Mouse (Mus musculus) heart, postnatal 4 days (tissue): Measurements from ENCODE around the gene Rgs8. TPM values are rescaled to one million over a fixed set of nuclear protein-coding genes. Genes with fewer than 3 reads are reported as not detected.

ENCODE experiments used
- DNase-seq: peaks from one replicate; pipeline ENCODE4 v3.0.0; 2021
- total RNA-seq, 2 experiments: library from RNA; stranded (reverse); gene quantifications; 2 replicates each; pipeline ENCODE4 v1.2.3; 2021

Gene Rgs8
- total RNA-seq, 2 experiments from 2014 or later, result 0.09 TPM; not detected in 1

DNA sequence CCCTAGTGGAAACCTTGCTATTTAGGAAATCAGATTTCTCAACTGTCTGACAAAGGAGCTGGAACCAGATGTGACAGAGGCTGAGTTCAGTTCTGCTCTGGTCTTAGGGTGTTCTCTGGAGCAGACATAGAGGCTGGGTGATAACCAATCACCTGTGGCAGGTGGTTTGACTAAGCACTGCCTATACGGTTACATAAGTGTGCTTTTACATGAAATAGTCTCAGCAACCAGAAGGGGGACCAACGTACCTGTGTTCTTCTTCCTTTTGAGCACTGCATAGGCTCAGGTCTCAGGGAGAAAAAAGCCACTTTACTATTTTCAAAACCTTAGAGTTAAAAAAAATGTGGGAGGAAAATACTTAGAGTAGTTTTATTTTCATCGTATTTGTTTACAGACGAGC, 22.8 kb downstream of the Rgs8 start:
- DNase-seq, result no peak

DNA sequence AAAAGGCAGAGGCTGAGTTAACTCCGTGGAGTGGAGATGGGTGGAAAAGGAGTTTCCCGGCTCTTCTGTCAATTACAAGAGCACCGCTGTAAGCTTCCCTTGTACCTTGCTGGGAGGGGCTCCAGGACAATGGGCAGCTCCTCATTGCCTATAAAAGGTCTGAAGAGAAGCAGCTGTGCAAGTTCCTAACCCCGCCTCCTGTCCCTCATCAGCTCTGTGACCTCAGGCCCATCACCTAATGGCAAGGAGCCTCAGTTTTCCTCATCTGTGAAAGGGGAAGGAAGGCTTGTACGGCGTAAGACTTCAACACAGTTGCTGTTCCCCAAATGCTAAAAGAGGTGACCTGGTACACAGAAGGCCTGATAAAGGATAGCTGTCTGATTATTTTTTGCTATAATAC, 24.8 kb downstream of the Rgs8 start:
- no peak for DNase-seq

DNA sequence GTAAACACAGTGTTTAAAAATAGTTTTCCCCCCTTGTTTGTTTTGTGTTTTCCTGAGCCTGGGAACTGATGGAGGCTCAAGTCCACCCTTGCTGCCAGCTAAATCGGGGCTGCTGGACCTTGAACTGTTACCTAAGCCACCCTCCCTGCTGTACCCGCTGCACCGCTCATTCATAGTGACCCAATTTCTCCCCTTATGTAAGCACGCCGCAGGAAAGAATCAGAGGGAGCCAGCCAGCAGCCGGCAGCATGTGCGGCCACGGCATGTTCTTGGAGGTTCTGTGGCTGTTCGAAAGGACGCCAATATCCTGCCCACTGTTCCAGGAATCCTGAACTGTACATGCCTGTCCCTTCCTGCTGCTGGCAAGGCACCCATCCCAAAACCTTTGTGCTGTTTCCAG, 26.3 kb downstream of the Rgs8 start:
- peak; percentile 22 for DNase-seq

DNA sequence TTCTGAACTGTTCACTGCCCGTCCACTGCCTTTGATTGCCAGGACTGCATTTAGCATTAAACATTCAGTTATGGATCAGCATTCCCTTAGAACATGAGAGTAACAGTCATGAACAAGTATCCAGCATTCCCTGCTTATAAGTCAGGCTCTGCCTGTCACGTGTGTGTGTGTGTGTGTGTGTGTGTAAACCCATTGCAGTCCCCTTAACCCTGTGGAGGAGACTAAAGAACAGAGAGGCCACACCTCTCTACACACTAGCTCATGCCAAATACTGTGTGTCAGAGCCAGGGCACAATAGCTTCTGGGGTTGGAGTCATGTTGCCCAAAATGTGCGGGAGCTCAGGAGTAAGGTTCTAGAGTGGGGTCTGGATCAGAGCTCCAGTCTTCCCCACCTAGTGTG, 26.8 kb downstream of the Rgs8 start:
- no peak for DNase-seq

DNA sequence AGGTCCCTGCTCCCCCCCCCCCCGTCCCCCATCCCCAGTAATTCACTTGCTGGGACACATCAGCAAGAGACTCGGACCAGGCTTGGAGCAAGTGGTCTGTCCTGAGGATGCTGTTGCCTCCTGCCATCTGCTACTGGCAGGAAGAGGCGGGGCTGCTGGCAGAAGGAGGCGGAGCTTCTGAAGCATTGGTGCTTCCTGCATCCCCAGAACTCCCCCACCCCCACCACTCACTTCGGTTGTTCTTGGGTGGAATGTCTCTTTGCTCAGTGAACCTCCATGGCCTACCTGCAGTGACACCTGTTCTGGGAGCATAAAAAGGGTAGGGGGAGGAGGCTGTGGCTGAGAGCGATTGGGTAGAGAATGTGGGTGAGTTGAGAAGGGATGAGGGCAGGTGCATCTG, 27.5 kb downstream of the Rgs8 start:
- no peak for DNase-seq

DNA sequence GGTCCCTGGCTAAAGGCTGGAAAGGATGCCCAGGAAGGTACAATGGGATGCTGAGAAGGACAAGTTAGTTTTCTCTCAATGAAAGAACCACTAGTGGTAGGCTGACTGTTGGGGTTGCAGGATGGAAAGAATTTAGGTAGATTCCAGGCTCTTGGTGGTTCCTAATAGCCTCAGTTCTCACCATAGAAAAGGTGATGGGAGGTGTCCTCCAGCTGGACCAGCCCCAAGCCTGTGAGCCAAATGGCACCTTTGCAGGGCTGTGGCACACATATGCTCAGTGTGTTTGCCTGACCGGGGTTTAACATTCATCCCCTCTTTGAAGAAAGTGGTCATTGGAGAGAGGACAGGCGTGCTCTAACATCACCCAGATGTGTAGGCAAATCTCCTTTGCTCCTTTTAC, 28.2 kb downstream of the Rgs8 start:
- no peak for DNase-seq

DNA sequence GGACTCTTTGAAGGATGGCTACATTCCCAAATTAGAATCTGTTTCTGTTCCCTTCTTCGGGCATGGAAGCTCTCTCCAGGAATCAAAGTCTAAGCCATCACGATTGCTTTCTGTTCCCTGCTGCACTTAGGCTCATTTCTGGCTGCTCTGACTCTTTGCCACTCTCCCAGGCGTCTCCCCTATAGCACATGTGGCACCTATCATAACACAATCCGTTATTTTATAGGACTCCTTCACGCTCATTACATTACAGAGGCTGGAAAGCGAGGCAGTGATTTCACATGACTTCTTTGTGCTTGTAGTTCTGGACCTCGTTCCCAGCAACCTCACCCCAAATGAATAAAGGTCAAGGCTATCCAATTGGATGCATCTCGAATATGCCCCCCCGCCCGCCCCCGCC, 30.4 kb downstream of the Rgs8 start:
- DNase-seq, result no peak

DNA sequence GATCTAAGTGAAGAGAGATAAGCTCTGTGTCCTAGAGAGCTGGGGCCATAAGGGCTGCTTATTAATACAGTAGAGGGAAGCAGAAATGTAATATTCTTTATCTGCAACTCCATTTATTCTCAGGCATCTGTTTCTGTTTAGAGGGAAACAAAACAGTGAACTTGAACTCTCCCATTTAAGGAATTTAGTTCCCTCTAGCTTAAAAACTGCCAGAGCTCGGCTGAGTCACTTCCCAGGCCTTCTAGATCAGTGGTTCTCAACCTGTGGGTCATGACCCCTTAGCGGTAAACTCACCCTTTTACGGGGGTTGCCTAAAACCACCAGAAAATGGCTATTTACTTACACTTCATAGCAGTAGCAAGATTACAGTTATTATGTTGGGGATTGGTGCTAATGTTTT, 32.8 kb downstream of the Rgs8 start:
- DNase-seq, result no peak

DNA sequence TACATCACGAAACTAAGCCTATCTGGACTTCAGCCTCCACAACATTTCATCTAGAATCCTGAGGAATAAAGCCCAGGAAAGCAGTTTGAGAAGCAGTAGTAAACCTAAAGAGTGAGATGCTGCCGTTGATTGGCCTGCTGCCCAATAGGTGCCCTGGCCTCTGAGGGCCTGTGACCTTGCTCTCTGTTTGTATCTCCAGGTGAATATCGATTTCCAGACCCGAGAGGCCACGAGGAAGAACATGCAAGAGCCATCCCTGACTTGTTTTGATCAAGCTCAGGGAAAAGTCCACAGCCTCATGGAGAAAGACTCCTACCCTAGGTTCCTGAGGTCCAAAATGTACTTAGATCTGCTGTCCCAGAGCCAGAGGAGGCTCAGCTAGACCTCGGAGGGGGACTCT, 39.7 kb downstream of the Rgs8 start:
- no peak for DNase-seq

DNA sequence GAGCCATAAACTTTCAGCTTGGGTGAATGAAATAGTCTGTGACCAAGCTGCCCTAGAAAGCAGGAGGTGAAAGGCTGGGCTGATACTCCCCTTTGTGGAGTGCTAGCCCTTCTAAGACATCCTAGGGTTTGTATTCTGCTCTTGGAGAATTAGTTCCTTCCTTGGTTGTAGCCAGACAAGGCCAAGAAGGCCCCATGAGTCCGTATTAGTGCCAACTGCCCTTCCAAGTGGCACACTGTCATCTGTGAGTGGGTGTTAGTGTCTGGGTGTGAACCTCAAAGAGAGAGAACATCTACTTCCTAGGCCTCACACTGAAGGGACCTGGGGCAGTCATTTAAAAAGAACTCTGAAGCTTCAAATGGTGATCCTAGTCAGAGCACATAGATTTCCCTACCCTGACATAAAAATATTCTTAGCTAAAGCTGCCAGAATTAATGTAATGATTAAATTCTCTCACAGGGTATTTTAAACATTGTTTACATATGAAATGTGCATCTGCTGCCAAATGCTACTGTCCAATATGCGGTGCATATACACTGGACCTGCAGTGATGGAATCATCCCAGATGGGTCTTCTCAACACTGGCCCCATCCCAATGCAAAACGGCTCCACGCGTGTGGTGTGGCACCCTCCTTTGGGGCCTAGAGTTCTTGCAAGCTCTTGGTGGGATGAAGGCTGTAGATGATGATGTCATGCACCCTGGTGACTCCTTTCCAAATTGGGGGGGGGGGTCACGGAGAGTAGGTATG, 41.7 kb downstream of the Rgs8 start:
- no peak for DNase-seq

DNA sequence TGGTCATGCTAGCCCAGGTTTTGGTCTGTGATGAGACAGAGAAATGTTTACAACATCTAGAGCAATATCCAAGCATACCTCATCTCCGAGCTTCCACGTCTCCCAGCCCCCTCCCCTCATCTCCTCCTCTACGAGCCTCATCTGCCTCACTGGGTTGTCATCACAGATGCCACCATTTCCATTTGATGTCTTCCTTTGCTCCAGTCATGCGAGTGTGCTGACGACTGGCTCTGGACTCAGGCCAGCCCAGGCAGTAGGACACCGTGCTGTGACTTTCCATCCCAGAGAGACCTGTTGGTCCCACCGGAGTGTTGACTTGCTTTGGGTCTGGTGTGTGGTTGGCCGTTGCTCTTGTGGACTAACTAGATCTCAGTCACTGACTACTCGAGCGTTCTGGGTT, 42.6 kb downstream of the Rgs8 start:
- DNase-seq, result no peak

DNA sequence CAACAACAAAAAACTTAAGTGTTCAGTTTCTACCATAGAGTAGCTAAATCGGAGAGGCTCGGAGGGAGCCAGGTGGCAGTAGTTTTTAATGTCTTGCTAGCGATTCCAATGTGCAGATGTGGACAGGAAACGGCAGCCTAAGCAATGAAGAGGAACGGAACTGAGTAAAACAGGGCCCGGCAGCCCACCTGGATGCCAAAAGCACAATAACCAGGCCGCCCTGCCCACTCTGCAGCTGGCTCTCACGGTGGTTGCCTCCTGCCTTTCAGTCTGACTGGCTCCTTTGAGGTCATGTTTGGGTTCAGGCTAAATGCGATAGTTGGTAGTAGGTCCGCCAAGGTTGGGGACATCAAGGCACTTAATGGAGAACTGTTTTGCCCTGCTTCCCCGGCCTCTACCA, 43.3 kb downstream of the Rgs8 start:
- no peak for DNase-seq

DNA sequence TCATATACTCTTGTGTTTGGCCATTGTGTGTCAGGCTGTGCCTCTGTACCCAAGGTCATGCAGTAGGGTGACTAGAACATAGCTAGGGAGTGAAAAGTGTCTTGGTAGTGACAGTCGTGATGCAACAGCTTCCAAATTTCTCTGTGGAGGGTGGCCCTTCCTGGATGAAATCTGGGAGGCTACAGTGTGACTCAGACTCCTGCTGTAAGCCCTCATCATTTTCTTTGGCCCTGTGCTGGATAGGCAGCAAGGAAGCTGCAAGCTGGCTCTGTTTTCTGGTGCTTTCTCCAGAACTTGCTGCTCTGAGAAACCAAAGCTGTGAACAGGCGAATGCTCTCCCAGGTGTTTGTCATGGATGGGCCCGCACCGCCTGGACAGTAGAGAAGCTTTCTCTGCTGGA, 43.7 kb downstream of the Rgs8 start:
- DNase-seq, result no peak

DNA sequence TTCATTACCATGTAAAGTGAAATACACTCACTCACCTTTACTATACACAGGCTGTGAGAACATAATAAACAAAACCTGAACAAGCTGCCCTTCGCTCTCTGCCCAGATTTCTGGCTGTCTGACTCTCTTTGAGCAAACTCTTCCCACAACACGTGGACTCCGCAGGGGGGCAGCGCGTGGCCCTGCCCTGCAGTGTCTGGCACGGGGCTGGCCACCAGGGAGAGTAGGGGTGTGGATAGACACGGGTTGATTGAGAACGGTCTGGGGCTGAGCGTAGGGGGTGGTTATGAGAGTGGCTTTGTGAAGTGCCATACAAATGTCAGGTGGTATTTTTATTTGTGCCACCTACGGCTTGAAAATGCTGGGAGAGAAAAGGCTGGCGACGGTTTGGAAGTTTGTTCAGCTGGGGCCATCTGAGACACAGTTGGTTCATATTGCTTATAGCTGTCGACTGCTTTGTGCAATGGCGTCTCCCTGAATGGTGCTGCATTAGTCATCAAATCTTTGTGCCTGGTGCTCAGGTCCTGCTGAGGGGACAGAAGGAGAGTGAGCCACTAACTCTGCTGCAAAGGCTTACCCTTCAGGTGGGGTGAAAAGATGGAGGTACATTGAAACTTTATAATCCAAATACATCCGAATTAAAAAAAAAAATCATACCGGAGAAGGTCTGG, 44.9 kb downstream of the Rgs8 start:
- DNase-seq, result no peak

DNA sequence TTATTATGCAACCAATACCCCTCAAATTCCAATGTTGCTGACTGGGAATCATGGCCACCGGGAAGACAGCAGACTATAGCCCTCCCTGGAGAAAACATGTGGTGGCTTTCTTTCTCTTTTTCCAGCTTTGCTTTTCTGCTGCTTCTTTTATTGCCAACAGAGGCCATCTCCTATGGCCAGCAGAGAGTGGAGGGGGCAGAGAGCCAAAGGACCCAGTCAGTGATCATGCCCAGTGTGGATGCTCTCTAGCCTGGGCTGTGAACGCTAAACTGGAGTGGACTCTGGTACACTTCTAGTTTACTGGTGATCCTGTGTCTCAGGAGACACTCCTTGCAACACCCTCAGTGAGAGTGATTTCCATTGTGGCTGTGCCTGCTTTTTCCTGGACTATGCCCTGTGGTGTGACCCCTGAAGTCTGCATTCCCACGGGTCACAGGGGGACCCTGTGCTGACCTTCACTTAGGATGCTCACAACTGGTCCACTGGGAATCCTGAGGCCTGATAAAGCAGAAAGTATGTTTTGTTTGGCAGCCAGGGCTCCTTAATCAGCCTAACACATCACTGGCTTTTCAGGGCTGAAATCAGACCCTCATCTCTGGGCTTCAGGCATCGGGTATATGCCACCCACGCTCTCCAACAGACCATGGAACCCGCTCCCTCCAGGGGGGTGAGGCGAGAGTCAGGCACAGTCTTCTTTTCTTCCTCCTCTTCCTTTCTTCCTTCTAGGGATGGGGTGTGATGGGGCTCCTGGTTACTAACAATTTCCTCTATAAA, 45.7 kb downstream of the Rgs8 start:
- no peak for DNase-seq

DNA sequence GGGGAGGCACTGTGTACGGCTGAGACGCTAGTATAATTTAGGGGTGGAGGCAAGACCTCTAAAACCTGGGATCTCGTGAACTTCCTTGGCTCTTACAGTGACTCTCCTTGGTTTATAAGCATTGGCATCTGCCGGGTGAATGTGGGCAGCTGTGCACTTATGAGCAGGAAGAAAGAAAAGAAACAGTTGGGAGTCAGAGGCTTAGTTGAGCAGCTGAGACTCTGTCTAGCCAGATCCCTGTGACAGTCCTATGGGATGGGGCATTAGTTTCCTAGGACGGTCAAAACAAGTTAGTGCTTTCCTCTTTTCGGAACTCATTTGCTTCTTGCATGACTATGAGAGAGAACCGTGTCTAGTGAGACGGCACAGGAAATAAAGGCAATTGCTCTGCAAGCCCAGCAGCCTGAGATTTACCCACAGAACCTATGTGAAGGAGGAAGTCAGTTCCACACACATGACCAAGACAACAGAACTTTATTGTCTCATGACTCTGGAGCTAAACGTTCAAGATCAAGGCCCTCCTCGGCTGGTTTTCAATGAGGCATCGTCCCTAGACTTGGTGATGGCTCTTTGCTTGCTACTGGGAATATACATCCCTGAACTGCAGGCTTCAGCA, 47.7 kb downstream of the Rgs8 start:
- no peak for DNase-seq

DNA sequence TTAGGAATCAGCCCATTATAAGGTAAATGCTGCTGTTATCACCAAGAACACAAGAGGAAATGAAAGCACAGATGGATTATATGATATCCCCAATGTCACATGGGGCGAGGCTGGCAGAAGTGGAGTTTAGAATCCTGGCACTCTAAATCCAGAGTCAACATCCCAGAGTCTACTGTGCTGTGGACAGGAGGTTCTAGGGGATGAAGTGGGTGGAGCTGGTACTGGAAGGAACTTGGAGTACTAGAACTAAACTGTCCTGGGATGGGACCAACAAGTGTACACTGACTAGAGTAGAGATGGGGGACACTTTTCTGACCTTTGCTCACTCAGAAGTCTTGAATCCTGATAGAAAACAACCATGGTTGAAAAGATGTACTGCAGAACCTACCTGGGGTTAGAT, 48.6 kb downstream of the Rgs8 start:
- no peak for DNase-seq

DNA sequence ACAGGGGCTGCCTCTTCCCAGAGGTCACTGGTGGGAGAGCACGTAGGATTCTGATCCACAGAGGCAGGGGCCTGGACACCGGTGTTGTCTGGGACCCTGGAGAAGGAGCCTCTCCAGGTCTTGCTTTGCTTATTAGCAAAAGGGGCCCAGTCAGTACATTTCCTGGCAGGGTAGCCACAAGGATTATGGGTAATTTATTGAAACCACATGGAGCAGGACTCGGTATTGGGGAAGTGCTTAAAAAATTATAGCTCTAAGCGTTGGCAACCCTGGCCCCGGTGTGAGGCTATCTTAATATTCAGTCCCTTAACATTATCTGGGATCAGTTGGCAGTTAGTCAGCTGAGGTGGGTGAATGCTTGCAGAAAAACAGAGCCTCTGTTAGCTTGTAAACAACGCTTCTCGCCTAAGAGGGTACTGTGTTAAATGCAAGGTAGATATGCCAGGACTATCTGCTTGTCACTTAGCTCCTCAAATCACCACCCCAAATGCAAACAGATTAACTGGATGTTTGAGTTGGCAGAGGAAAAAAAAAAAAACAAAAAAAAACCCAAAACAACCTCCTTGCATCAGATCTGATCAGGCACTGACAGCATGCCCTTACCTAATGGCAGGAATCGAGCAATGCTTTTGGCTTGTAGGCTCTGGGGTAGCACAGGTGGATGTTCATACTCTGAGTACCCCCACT, 49.5 kb downstream of the Rgs8 start:
- DNase-seq, result no peak

DNA sequence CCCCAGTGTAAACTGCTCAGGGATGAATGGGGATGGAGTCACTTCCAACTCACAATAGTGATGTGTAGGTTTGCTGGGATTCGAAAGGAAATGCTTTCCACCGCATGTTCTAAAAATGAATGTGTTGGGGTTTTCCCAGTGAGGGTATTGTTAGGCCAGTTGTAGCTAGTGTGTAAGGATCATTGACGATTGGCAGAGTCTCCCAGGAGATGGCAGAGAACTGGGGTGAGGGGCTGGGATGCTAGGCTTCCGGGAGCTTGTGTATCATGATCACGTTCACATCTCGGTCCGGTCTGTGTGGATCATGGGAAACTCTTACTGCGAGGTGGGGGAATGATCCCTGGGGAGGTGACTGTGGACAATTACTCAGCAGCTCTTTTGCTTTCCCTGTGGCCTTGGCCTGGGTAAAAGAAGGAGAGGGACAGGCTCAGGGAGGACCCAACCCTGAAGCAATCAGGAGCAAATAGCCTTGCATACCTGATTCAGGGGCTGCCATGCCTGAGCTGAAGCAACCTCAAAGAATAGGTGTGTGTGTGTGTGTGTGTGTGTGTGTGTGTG, 50.1 kb downstream of the Rgs8 start:
- DNase-seq, result peak; percentile 22

DNA sequence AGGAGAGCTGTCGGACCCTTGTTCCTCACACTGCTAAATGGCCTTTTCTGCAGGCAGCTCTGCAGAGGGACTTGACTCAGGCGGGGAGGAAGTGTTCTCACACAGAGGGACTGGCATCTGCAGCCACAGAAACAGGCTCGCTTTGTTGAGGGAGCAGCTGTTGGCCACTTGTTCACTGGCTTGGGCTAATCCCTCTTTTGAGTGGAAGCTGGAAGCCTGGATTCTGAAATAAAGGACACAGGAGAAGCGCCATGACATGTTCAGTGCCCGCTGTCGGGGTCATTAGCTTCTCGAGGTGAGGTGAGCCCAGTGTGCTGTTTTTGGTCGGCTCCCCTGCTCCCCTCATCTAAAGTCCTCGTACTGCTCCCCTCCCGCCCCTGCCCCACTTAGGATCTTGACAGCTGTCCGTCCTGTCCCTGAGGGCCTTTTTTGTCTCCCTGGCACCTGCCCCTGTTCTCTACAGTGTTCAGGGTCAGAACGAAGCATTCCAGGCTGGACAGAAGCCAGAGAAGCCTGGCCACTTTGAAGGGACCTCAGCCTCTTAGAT, 50.7 kb downstream of the Rgs8 start:
- peak; percentile 44 for DNase-seq

DNA sequence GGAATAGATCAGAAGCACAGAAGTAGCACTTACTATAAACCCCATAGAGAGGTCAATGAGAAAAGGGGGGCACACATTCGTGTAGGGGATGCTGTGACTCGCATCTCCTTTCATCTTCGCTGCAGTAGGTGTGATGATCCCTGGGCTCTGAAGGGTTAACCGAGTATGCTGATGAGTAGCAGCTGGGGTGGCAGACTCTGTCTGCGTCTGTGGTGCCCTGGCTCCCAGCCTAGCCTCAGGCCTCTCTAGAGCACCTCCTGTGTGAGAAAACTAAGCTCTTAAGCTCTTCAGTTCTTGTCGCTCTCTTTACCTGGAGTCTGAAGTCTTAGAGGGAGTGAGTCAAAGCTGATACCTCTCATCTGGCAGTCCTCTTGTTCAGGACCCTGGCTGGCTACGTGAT, 51.3 kb downstream of the Rgs8 start:
- DNase-seq, result no peak

DNA sequence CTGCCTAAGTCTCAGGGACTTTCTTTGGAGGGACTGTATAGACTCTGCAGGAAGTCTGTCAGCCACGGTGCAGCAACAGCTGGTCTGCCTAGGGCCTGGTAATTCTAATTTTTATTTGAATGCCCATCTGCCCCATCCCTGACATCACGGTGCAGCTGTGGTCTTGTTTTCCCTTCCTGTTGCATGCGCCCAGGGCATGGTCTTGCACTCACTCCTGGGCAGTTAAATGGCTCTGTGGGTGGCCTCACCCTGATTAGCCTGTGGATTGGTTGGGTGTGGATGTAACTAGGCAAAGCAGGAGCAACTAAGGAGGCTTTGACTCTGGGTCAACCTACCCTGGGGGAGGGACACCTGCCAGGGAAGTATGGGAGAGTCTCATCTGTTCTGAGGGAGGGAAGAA, 52.2 kb downstream of the Rgs8 start:
- no peak for DNase-seq
